Mouse (Mus musculus) frontal cortex, postnatal 10 days (tissue): ENCODE data around the gene Jmjd6.

Source experiments
- DNase-seq, 2 experiments: peaks; one replicate each; pipeline ENCODE4 v3.0.0; 2022; ENCODE audit warnings: low spot score in 2 of 2, mixed read lengths in 1 of 2

Gene Jmjd6

GRCm38 (mm10) chr11:116843261-116844233 lies at the start of gene Jmjd6, which contains the start of gene Mettl23:
TSS of gene Jmjd6 (minus strand) at chr11:116843449.
TSS of gene Mettl23 (plus strand) at chr11:116843278.
- DNase-seq: peak; percentile 96 to 97

GRCm38 (mm10) chr11:116887136-116887535 lies 43.9 kb upstream of the Jmjd6 start:
- no peak for DNase-seq

- peak; percentile 56 to 75 for DNase-seq
These were observed 42.3 kb upstream of the Jmjd6 start for GRCm38 (mm10) chr11:116885275-116886151.

- no peak for DNase-seq
These were observed 40.8 kb upstream of the Jmjd6 start for GRCm38 (mm10) chr11:116884061-116884460.

- DNase-seq: no peak
These were observed 39.2 kb upstream of the Jmjd6 start for GRCm38 (mm10) chr11:116882446-116882845.

GRCm38 (mm10) chr11:116881440-116881839 lies 38.2 kb upstream of the Jmjd6 start:
- DNase-seq: no peak

GRCm38 (mm10) chr11:116880839-116881238 lies 37.6 kb upstream of the Jmjd6 start:
- DNase-seq: no peak

- DNase-seq: no peak
These were observed 35.2 kb upstream of the Jmjd6 start for GRCm38 (mm10) chr11:116878454-116878853.

GRCm38 (mm10) chr11:116873987-116874386 lies 30.7 kb upstream of the Jmjd6 start:
- DNase-seq: no peak

- DNase-seq: no peak
These were observed 28.3 kb upstream of the Jmjd6 start for GRCm38 (mm10) chr11:116871538-116871937.

GRCm38 (mm10) chr11:116869641-116870040 lies 26.4 kb upstream of the Jmjd6 start:
- no peak for DNase-seq

- DNase-seq: no peak
These were observed 26.0 kb upstream of the Jmjd6 start for GRCm38 (mm10) chr11:116869223-116869622.

- peak in 1 of 2 experiments; percentile 20 for DNase-seq
These were observed 24.9 kb upstream of the Jmjd6 start for GRCm38 (mm10) chr11:116868129-116868528.

- DNase-seq: no peak
These were observed 22.8 kb upstream of the Jmjd6 start for GRCm38 (mm10) chr11:116865945-116866585.

GRCm38 (mm10) chr11:116864444-116864843 lies 21.2 kb upstream of the Jmjd6 start:
- DNase-seq: no peak

- DNase-seq: no peak
These were observed 14.1 kb upstream of the Jmjd6 start for GRCm38 (mm10) chr11:116857183-116857850.

- no peak for DNase-seq
These were observed 11.0 kb upstream of the Jmjd6 start for GRCm38 (mm10) chr11:116854279-116854678.

GRCm38 (mm10) chr11:116853512-116853928 lies 10.3 kb upstream of the Jmjd6 start:
- DNase-seq: peak; percentile 96 to 97

- peak; percentile 97 for DNase-seq
These were observed 9.8 kb upstream of the Jmjd6 start, which contains the start of gene Srsf2 for GRCm38 (mm10) chr11:116852891-116853511. TSS of gene Srsf2 (minus strand) at chr11:116853094.

GRCm38 (mm10) chr11:116852291-116852890 lies 9.1 kb upstream of the Jmjd6 start, which contains the start of gene Mfsd11:
TSS of gene Mfsd11 (plus strand) at chr11:116852440.
- peak; percentile 63 to 81 for DNase-seq
